Mouse (Mus musculus): ENCODE data around the gene Olfr1443. TPM values are rescaled to one million over a fixed set of nuclear protein-coding genes. Genes with fewer than 3 reads are reported as not detected.

Olfr1443 gene
- polyA plus RNA-seq (2014; fragmentation: Illumina TruSeq; extraction: RNeasy Lipid Tissue Mini Kit (QIAGEN cat#74804); ENCODE audit: low read depth, low replicate concordance) = not detected

DNA sequence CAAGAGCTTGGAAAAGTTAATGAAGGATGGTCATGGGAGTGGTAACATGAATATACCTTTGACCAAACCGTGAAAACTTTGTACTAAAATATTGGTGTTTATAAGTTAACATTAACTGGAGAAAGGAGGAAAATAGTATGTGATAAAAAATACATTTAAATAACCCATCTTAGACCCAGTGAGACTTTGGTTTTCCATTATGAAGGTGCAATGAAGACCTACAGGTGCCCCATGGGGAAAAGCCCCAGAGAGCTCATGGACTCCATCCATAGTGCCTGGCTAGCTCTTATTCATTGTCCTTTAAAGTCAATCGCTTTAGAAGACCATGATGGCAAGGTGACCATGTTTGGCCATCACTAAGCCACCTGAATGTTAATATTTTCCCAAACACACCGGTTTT, at the start of gene Olfr1443:
Gene Olfr1443, plus strand, starts transcription at position 301 of the 400 bp plus-strand sequence.

GRCm38 (mm10) chr19:12633176-12633575, 44.7 kb upstream of the Olfr1443 start, which contains the start of gene Glyat:
Gene Glyat, plus strand, starts transcription at chr19:12633308.

DNA sequence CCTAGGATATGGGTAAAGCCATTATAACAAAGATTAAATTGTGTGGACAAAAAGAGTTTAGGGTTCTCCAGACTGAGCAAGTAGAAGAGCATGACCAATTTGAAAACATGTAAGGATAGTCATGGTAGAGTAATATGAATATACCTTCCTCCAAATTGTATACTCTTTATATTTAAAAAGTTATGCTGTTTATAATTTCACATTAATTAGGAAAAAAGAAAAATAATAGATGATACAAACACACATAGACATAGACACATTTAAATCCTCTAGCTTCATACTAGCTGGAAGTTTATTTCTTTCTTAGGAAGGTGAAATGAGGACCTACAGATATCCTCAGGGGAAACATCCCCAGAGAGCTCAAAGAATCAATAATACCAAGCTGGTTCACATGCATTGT, 7.8 kb upstream of the Olfr1443 start, which contains the start of gene Olfr1442:
Gene Olfr1442, plus strand, starts transcription at position 301 of the 400 bp plus-strand sequence.

DNA sequence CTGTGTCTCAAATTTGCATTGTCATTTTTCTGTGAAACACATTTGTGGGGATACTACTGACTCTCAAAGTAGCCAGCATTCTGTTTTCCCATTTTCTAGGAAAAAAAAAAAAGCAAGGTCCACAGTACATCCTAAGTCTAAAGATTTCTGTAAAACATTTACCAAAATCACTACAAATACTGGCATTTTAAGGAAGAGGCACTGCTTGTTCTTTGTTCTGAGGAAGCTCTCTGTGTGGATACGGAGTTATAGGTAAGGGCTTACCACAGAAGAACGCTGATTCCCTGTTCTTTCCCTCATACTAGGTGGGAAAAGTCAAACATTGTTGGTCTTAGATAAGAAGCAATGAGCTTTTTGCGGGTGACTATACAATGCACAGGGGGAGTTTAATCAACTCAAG, 17.7 kb downstream of the Olfr1443 start, which contains the start of gene Keg1:
Gene Keg1, plus strand, starts transcription at position 197 of the 400 bp plus-strand sequence.

Other genes starting within 250 kb of the Olfr1443 start
- 77.7 TPM for gene Mpeg1, start 217.3 kb upstream of the Olfr1443 start, polyA plus RNA-seq (2014; fragmentation: Illumina TruSeq; extraction: RNeasy Lipid Tissue Mini Kit (QIAGEN cat#74804); ENCODE audit: low read depth, low replicate concordance)
- gene Dtx4, start 176.7 kb upstream of the Olfr1443 start, polyA plus RNA-seq (2014; fragmentation: Illumina TruSeq; extraction: RNeasy Lipid Tissue Mini Kit (QIAGEN cat#74804); ENCODE audit: low read depth, low replicate concordance) = 22.3 TPM
- gene Fam111a, start 132.4 kb upstream of the Olfr1443 start, polyA plus RNA-seq (2014; fragmentation: Illumina TruSeq; extraction: RNeasy Lipid Tissue Mini Kit (QIAGEN cat#74804); ENCODE audit: low read depth, low replicate concordance) = 20.9 TPM
- gene Gm4952, start 78.1 kb upstream of the Olfr1443 start, polyA plus RNA-seq (2014; fragmentation: Illumina TruSeq; extraction: RNeasy Lipid Tissue Mini Kit (QIAGEN cat#74804); ENCODE audit: low read depth, low replicate concordance) = not detected
- gene Glyat, start 44.8 kb upstream of the Olfr1443 start, polyA plus RNA-seq (2014; fragmentation: Illumina TruSeq; extraction: RNeasy Lipid Tissue Mini Kit (QIAGEN cat#74804); ENCODE audit: low read depth, low replicate concordance) = not detected
- not detected for gene Olfr1442, start 7.7 kb upstream of the Olfr1443 start, polyA plus RNA-seq (2014; fragmentation: Illumina TruSeq; extraction: RNeasy Lipid Tissue Mini Kit (QIAGEN cat#74804); ENCODE audit: low read depth, low replicate concordance)
- gene Keg1, start 17.7 kb downstream of the Olfr1443 start, polyA plus RNA-seq (2014; fragmentation: Illumina TruSeq; extraction: RNeasy Lipid Tissue Mini Kit (QIAGEN cat#74804); ENCODE audit: low read depth, low replicate concordance) = not detected
- 1.4 TPM for gene Cntf, start 87.5 kb downstream of the Olfr1443 start, polyA plus RNA-seq (2014; fragmentation: Illumina TruSeq; extraction: RNeasy Lipid Tissue Mini Kit (QIAGEN cat#74804); ENCODE audit: low read depth, low replicate concordance)
- gene Zfp91, start 118.0 kb downstream of the Olfr1443 start, polyA plus RNA-seq (2014; fragmentation: Illumina TruSeq; extraction: RNeasy Lipid Tissue Mini Kit (QIAGEN cat#74804); ENCODE audit: low read depth, low replicate concordance) = 218 TPM
- 2.1 TPM for gene Lpxn, start 118.1 kb downstream of the Olfr1443 start, polyA plus RNA-seq (2014; fragmentation: Illumina TruSeq; extraction: RNeasy Lipid Tissue Mini Kit (QIAGEN cat#74804); ENCODE audit: low read depth, low replicate concordance)
- gene Gm5244, start 168.6 kb downstream of the Olfr1443 start, polyA plus RNA-seq (2014; fragmentation: Illumina TruSeq; extraction: RNeasy Lipid Tissue Mini Kit (QIAGEN cat#74804); ENCODE audit: low read depth, low replicate concordance) = not detected
- not detected for gene Olfr1444, start 179.2 kb downstream of the Olfr1443 start, polyA plus RNA-seq (2014; fragmentation: Illumina TruSeq; extraction: RNeasy Lipid Tissue Mini Kit (QIAGEN cat#74804); ENCODE audit: low read depth, low replicate concordance)
- not detected for gene Olfr1445, start 205.7 kb downstream of the Olfr1443 start, polyA plus RNA-seq (2014; fragmentation: Illumina TruSeq; extraction: RNeasy Lipid Tissue Mini Kit (QIAGEN cat#74804); ENCODE audit: low read depth, low replicate concordance)
- not detected for gene Olfr1446, start 215.4 kb downstream of the Olfr1443 start, polyA plus RNA-seq (2014; fragmentation: Illumina TruSeq; extraction: RNeasy Lipid Tissue Mini Kit (QIAGEN cat#74804); ENCODE audit: low read depth, low replicate concordance)
- not detected for gene Olfr1447, start 225.6 kb downstream of the Olfr1443 start, polyA plus RNA-seq (2014; fragmentation: Illumina TruSeq; extraction: RNeasy Lipid Tissue Mini Kit (QIAGEN cat#74804); ENCODE audit: low read depth, low replicate concordance)
- not detected for gene Olfr1448, start 246.3 kb downstream of the Olfr1443 start, polyA plus RNA-seq (2014; fragmentation: Illumina TruSeq; extraction: RNeasy Lipid Tissue Mini Kit (QIAGEN cat#74804); ENCODE audit: low read depth, low replicate concordance)